Mouse (Mus musculus): ENCODE measurements around the gene Gnptab. TPM values are rescaled to one million over a fixed set of nuclear protein-coding genes. Genes with fewer than 3 reads are reported as not detected.

Gene Gnptab
- polyA plus RNA-seq, 1 experiment from 2014 or later = 12.3 TPM

GRCm38 (mm10) chr10:88426158-88426816 lies 47.4 kb downstream of the Gnptab start:
- Histone ChIP-seq H3K27ac (ENCODE audit: low read length) (no peak overlapping the region), H3K36me3 (ENCODE audit: control insufficient read depth, insufficient read depth, low read length) (peaks cover 6% of the 10 kb centered on the region; the same call in 1 of the 2 replicates), H3K4me2 (ENCODE audit: low read depth, low read length) (no peak overlapping the region), H3K27me3 (replicated peaks; ENCODE audit: control insufficient read depth, insufficient read depth, low read length) (no peaks in the 10 kb centered on the region), H3K9me3 (ENCODE audit: control insufficient read depth, low read length) (no peaks in the 10 kb centered on the region), H3K9ac (ENCODE audit: low read depth, low read length) (no peak overlapping the region), H3K4me3 (ENCODE audit: low read length) (no peak overlapping the region), H3K4me1 (ENCODE audit: control insufficient read depth, insufficient read depth, low read length) (no peaks in the 10 kb centered on the region)
- WGBS = 94% methylated on average over 2 of the region's 2 CpGs
- ATAC-seq = peak; percentile 79; the same call in 1 of the 2 replicates

- WGBS = 58% methylated on average over 5 of the region's 5 CpGs
- H3K27ac ChIP-seq (ENCODE audit: low read length) = no peak overlapping the region
- no peaks in the 10 kb centered on the region for H3K27me3 ChIP-seq (replicated peaks; ENCODE audit: control insufficient read depth, insufficient read depth, low read length)
- no peaks in the 10 kb centered on the region for H3K9me3 ChIP-seq (ENCODE audit: control insufficient read depth, low read length)
- H3K4me3 ChIP-seq (ENCODE audit: low read length) = no peak overlapping the region
- ATAC-seq = no peak
- no peak overlapping the region for H3K4me2 ChIP-seq (ENCODE audit: low read depth, low read length)
- peaks cover 6% of the 10 kb centered on the region; the same call in 1 of the 2 replicates for H3K36me3 ChIP-seq (ENCODE audit: control insufficient read depth, insufficient read depth, low read length)
- H3K4me1 ChIP-seq (ENCODE audit: control insufficient read depth, insufficient read depth, low read length) = no peaks in the 10 kb centered on the region
- H3K9ac ChIP-seq (ENCODE audit: low read depth, low read length) = peak overlapping the region; percentile 6; the same call in 1 of the 2 replicates
These were observed 48.0 kb downstream of the Gnptab start for GRCm38 (mm10) chr10:88426896-88427295.

- H3K9me3 ChIP-seq (ENCODE audit: control insufficient read depth, low read length) = no peaks in the 10 kb centered on the region
- no peaks in the 10 kb centered on the region for H3K4me1 ChIP-seq (ENCODE audit: control insufficient read depth, insufficient read depth, low read length)
- H3K4me3 ChIP-seq (ENCODE audit: low read length) = no peak overlapping the region
- H3K36me3 ChIP-seq (ENCODE audit: control insufficient read depth, insufficient read depth, low read length) = peaks cover 6% of the 10 kb centered on the region; the same call in 1 of the 2 replicates
- ATAC-seq = no peak
- no peaks in the 10 kb centered on the region for H3K27me3 ChIP-seq (replicated peaks; ENCODE audit: control insufficient read depth, insufficient read depth, low read length)
- no peak overlapping the region for H3K9ac ChIP-seq (ENCODE audit: low read depth, low read length)
- no peak overlapping the region for H3K27ac ChIP-seq (ENCODE audit: low read length)
- H3K4me2 ChIP-seq (ENCODE audit: low read depth, low read length) = no peak overlapping the region
- 91% methylated on average over 6 of the region's 6 CpGs for WGBS
These were observed 49.1 kb downstream of the Gnptab start for GRCm38 (mm10) chr10:88427998-88428397.

GRCm38 (mm10) chr10:88441224-88441623 lies 62.3 kb downstream of the Gnptab start:
- Histone ChIP-seq H3K9me3 (ENCODE audit: control insufficient read depth, low read length) (no peaks in the 10 kb centered on the region), H3K4me1 (ENCODE audit: control insufficient read depth, insufficient read depth, low read length) (no peaks in the 10 kb centered on the region), H3K27ac (ENCODE audit: low read length) (no peak overlapping the region), H3K9ac (ENCODE audit: low read depth, low read length) (no peak overlapping the region), H3K27me3 (replicated peaks; ENCODE audit: control insufficient read depth, insufficient read depth, low read length) (no peaks in the 10 kb centered on the region), H3K4me2 (ENCODE audit: low read depth, low read length) (no peak overlapping the region), H3K36me3 (ENCODE audit: control insufficient read depth, insufficient read depth, low read length) (peaks cover 5% of the 10 kb centered on the region), H3K4me3 (ENCODE audit: low read length) (no peak overlapping the region)
- ATAC-seq = no peak
- WGBS = 86% methylated on average over 6 of the region's 6 CpGs

GRCm38 (mm10) chr10:88451221-88451620 lies 72.3 kb downstream of the Gnptab start:
- no peak for ATAC-seq
- Histone ChIP-seq H3K4me1 (ENCODE audit: control insufficient read depth, insufficient read depth, low read length) (no peaks in the 10 kb centered on the region), H3K36me3 (ENCODE audit: control insufficient read depth, insufficient read depth, low read length) (no peaks in the 10 kb centered on the region), H3K4me2 (ENCODE audit: low read depth, low read length) (no peak overlapping the region), H3K27ac (ENCODE audit: low read length) (no peak overlapping the region), H3K4me3 (ENCODE audit: low read length) (no peak overlapping the region), H3K9me3 (ENCODE audit: control insufficient read depth, low read length) (no peaks in the 10 kb centered on the region), H3K27me3 (replicated peaks; ENCODE audit: control insufficient read depth, insufficient read depth, low read length) (no peaks in the 10 kb centered on the region), H3K9ac (ENCODE audit: low read depth, low read length) (no peak overlapping the region)
- whole genome bisulfite sequencing = 82% methylated on average over 2 of the region's 2 CpGs

GRCm38 (mm10) chr10:88451990-88452389 lies 73.1 kb downstream of the Gnptab start:
- Histone ChIP-seq H3K9ac (ENCODE audit: low read depth, low read length) (no peak overlapping the region), H3K36me3 (ENCODE audit: control insufficient read depth, insufficient read depth, low read length) (no peaks in the 10 kb centered on the region), H3K4me2 (ENCODE audit: low read depth, low read length) (no peak overlapping the region), H3K27me3 (replicated peaks; ENCODE audit: control insufficient read depth, insufficient read depth, low read length) (no peaks in the 10 kb centered on the region), H3K9me3 (ENCODE audit: control insufficient read depth, low read length) (no peaks in the 10 kb centered on the region), H3K4me3 (ENCODE audit: low read length) (no peak overlapping the region), H3K27ac (ENCODE audit: low read length) (no peak overlapping the region), H3K4me1 (ENCODE audit: control insufficient read depth, insufficient read depth, low read length) (no peaks in the 10 kb centered on the region)
- ATAC-seq = no peak
- 81% methylated on average over 6 of the region's 6 CpGs for WGBS

GRCm38 (mm10) chr10:88457816-88458215 lies 78.9 kb downstream of the Gnptab start:
- 33% methylated on average over 6 of the region's 6 CpGs for WGBS
- no peak for ATAC-seq
- no peaks in the 10 kb centered on the region for H3K9me3 ChIP-seq (ENCODE audit: control insufficient read depth, low read length)
- no peak overlapping the region for H3K4me2 ChIP-seq (ENCODE audit: low read depth, low read length)
- no peaks in the 10 kb centered on the region for H3K36me3 ChIP-seq (ENCODE audit: control insufficient read depth, insufficient read depth, low read length)
- no peaks in the 10 kb centered on the region for H3K27me3 ChIP-seq (replicated peaks; ENCODE audit: control insufficient read depth, insufficient read depth, low read length)
- H3K27ac ChIP-seq (ENCODE audit: low read length) = no peak overlapping the region
- H3K4me3 ChIP-seq (ENCODE audit: low read length) = no peak overlapping the region
- no peaks in the 10 kb centered on the region for H3K4me1 ChIP-seq (ENCODE audit: control insufficient read depth, insufficient read depth, low read length)
- H3K9ac ChIP-seq (ENCODE audit: low read depth, low read length) = no peak overlapping the region

- Histone ChIP-seq H3K4me1 (ENCODE audit: control insufficient read depth, insufficient read depth, low read length) (no peaks in the 10 kb centered on the region), H3K27me3 (replicated peaks; ENCODE audit: control insufficient read depth, insufficient read depth, low read length) (no peaks in the 10 kb centered on the region), H3K4me2 (ENCODE audit: low read depth, low read length) (no peak within 1 kb of the TSS), H3K4me3 (ENCODE audit: low read length) (no peak within 1 kb of the TSS), H3K36me3 (ENCODE audit: control insufficient read depth, insufficient read depth, low read length) (no peaks in the 10 kb centered on the region), H3K9me3 (ENCODE audit: control insufficient read depth, low read length) (no peaks in the 10 kb centered on the region), H3K9ac (ENCODE audit: low read depth, low read length) (no peak within 1 kb of the TSS), H3K27ac (ENCODE audit: low read length) (no peak within 1 kb of the TSS)
- WGBS = 83% methylated on average over 33 of the region's 33 CpGs
- ATAC-seq = peak; percentile 41
These were observed 80.6 kb downstream of the Gnptab start, which contains the start of gene Sycp3 for GRCm38 (mm10) chr10:88459502-88459992. Gene Sycp3, plus strand, starts transcription at chr10:88459569.

- no peaks in the 10 kb centered on the region for H3K4me1 ChIP-seq (ENCODE audit: control insufficient read depth, insufficient read depth, low read length)
- no peaks in the 10 kb centered on the region for H3K36me3 ChIP-seq (ENCODE audit: control insufficient read depth, insufficient read depth, low read length)
- peak; percentile 26; the same call in 1 of the 2 replicates for ATAC-seq
- H3K27me3 ChIP-seq (replicated peaks; ENCODE audit: control insufficient read depth, insufficient read depth, low read length) = no peaks in the 10 kb centered on the region
- no peak overlapping the region for H3K9ac ChIP-seq (ENCODE audit: low read depth, low read length)
- H3K27ac ChIP-seq (ENCODE audit: low read length) = no peak overlapping the region
- H3K9me3 ChIP-seq (ENCODE audit: control insufficient read depth, low read length) = no peaks in the 10 kb centered on the region
- H3K4me3 ChIP-seq (ENCODE audit: low read length) = no peak overlapping the region
- WGBS = 72% methylated on average over 18 of the region's 18 CpGs
- H3K4me2 ChIP-seq (ENCODE audit: low read depth, low read length) = no peak overlapping the region
These were observed 81.3 kb downstream of the Gnptab start for GRCm38 (mm10) chr10:88460122-88460820.

All from intestine, embryonic 16.5 days (tissue).